Mouse (Mus musculus): ENCODE data around the gene Tmc7. TPM values are rescaled to one million over a fixed set of nuclear protein-coding genes. Genes with fewer than 3 reads are reported as not detected.

Gene Tmc7
- total RNA-seq (2023) = 0.57 and 0.85 TPM in 2 replicates

GRCm38 (mm10) chr7:118584257-118584907 lies at the start of gene Tmc7:
Tmc7 (minus strand) TSS chr7:118584736.

DNA sequence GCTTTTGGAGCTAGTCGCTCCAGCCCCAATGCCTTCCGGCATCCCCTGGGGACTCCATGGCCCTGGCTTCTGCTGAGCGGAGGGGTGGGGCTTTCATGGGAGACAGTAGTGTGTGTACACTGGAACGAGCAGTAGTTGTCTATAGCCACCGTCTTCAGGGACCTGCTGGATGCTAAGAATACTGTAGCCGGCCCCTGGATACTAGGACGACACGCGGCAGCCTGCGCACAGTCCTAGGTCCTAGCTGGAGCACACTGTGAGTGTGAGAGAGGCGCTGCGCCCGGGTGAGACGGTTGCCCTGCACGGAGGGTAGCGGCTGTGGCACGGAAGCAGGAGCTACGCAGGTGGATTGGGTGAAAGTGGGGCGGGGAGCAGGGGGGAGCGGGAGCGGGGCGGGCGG lies 12.7 kb upstream of the Tmc7 start, which contains the start of gene Tmc5:
TSS of gene Tmc5 (plus strand) at position 97 of the 400 bp plus-strand sequence.

DNA sequence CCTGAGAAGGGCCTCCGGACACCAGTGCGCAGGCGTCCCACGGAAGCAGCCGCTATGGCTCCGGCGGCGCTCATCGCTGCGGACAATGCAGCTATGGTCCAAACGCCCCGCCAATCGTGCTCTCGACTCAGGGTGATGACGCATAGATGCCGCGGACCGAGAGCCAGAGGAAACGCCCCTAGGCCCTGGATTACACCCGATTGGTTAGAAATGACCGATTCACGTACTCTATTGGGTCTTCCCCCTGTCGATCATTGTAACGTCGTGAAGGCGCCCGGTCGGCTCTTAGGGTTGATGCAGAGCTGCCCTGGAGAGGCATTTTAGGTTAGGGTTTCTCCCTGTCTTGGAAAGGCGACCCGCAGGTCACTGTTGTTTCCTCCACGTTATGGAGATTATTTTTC lies 51.4 kb downstream of the Tmc7 start, which contains the start of gene Coq7:
TSS of gene Coq7 (minus strand) at position 179 of the 401 bp plus-strand sequence.

GRCm38 (mm10) chr7:118491431-118492147 lies 92.9 kb downstream of the Tmc7 start, which contains the start of gene Itpripl2:
Itpripl2 (minus strand) TSS chr7:118491975.

Other genes starting within 250 kb of the Tmc7 start
- not detected in 2 replicates for gene Syt17, start 136.5 kb downstream of the Tmc7 start, total RNA-seq (2023)
- gene Itpripl2, start 92.8 kb downstream of the Tmc7 start, total RNA-seq (2023) = 33.8 and 38.4 TPM in 2 replicates
- 5.3 and 10.2 TPM in 2 replicates for gene Coq7, start 51.4 kb downstream of the Tmc7 start, total RNA-seq (2023)
- not detected in 2 replicates for gene Tmc5, start 12.6 kb upstream of the Tmc7 start, total RNA-seq (2023)
- 49.9 and 53.1 TPM in 2 replicates for gene Gde1, start 121.0 kb upstream of the Tmc7 start, total RNA-seq (2023)
- 7.3 and 9.2 TPM in 2 replicates for gene Ccp110, start 127.8 kb upstream of the Tmc7 start, total RNA-seq (2023)
- gene Vps35l, start 155.5 kb upstream of the Tmc7 start, total RNA-seq (2023) = 51.1 and 54.0 TPM in 2 replicates

All from neutrophil, adult 65 days (primary cell).